Mouse (Mus musculus) kidney, postnatal 36 days (tissue): ENCODE measurements around the gene Nrip2.
A peak's percentile ranks its signal among the peaks of the same experiment; 100 is the strongest.

Source experiments
- DNase-seq, 2 experiments: peaks; one replicate each; pipeline ENCODE4 v3.0.0; 2021 to 2022; ENCODE audit warnings: mixed read lengths in 2 of 2

Gene Nrip2

GRCm38 (mm10) chr6:128438871-128439341 is 39.8 kb downstream of the Nrip2 start:
- peak in 1 of 2 experiments; percentile 33 for DNase-seq

GRCm38 (mm10) chr6:128440238-128440637 is 41.1 kb downstream of the Nrip2 start:
- no peak for DNase-seq

GRCm38 (mm10) chr6:128445761-128446535 is 46.9 kb downstream of the Nrip2 start:
- DNase-seq = peak; percentile 82 to 84

GRCm38 (mm10) chr6:128447063-128447462 is 48.0 kb downstream of the Nrip2 start:
- no peak for DNase-seq

GRCm38 (mm10) chr6:128455835-128456605 is 56.9 kb downstream of the Nrip2 start:
- DNase-seq = no peak

- DNase-seq = no peak
Measured at GRCm38 (mm10) chr6:128457186-128457585, 58.1 kb downstream of the Nrip2 start.

GRCm38 (mm10) chr6:128460321-128460720 is 61.2 kb downstream of the Nrip2 start:
- no peak for DNase-seq

- no peak for DNase-seq
Measured at GRCm38 (mm10) chr6:128460729-128461503, 61.8 kb downstream of the Nrip2 start.

GRCm38 (mm10) chr6:128461606-128462005 is 62.5 kb downstream of the Nrip2 start:
- DNase-seq = no peak

GRCm38 (mm10) chr6:128464996-128465395 is 65.9 kb downstream of the Nrip2 start:
- no peak for DNase-seq
